Mouse (Mus musculus): ENCODE results near the gene Gm2431. TPM values are rescaled to one million over a fixed set of nuclear protein-coding genes. Genes with fewer than 3 reads are reported as not detected.
"Not testable (repeated sequence)": the region's sequence is repeated elsewhere in the genome, so short reads cannot be mapped to it uniquely, and the experiment has no call there.

Gene Gm2431
- not detected in 2 replicates for polyA plus RNA-seq (2014; fragmentation: Nextera tagmentation; extraction: Ambion mirVana)

- H3K4me3 ChIP-seq (ENCODE audit: low read depth, low read length); H3K4me1 ChIP-seq (replicated peaks; ENCODE audit: control insufficient read depth, insufficient read depth, low read length); H3K9me3 ChIP-seq (ENCODE audit: control insufficient read depth, low read length); H3K4me2 ChIP-seq (ENCODE audit: low read length); H3K27me3 ChIP-seq (replicated peaks; ENCODE audit: control insufficient read depth, insufficient read depth, low read length); H3K36me3 ChIP-seq (ENCODE audit: control insufficient read depth, insufficient read depth, low read length); H3K9ac ChIP-seq (ENCODE audit: low read length); H3K27ac ChIP-seq (ENCODE audit: low read depth); DNase-seq (ENCODE audit: low spot score); ATAC-seq (replicated peaks; ENCODE audit: low FRiP score, low TSS enrichment, low read depth): not testable (repeated sequence)
- WGBS: 43% methylated on average over 1 of the region's 1 CpGs
Measured at GRCm38 (mm10) chr7:142258254-142258653, at the start of gene Gm2431. Gene Gm2431, minus strand, starts transcription at chr7:142258354.

DNA sequence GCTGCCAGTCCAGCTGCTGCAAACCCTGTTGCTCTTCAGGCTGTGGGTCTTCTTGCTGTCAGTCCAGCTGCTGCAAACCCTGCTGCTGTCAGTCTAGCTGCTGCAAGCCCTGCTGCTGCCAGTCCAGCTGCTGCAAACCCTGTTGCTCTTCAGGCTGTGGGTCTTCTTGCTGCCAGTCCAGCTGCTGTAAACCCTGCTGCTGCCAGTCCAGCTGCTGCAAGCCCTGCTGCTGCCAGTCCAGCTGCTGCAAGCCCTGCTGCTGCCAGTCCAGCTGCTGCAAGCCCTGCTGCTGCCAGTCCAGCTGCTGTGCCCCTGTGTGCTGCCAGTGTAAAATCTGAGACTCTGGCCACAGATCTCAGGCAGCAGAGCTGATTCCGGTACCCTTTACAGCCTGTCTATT lies 45.8 kb upstream of the Gm2431 start:
- H3K4me3 ChIP-seq (ENCODE audit: low read depth, low read length); H3K36me3 ChIP-seq (ENCODE audit: control insufficient read depth, insufficient read depth, low read length); H3K9me3 ChIP-seq (ENCODE audit: control insufficient read depth, low read length); H3K4me1 ChIP-seq (replicated peaks; ENCODE audit: control insufficient read depth, insufficient read depth, low read length); ATAC-seq (replicated peaks; ENCODE audit: low FRiP score, low TSS enrichment, low read depth); H3K9ac ChIP-seq (ENCODE audit: low read length); DNase-seq (ENCODE audit: low spot score); H3K4me2 ChIP-seq (ENCODE audit: low read length); H3K27me3 ChIP-seq (replicated peaks; ENCODE audit: control insufficient read depth, insufficient read depth, low read length); H3K27ac ChIP-seq (ENCODE audit: low read depth): not testable (repeated sequence)
- WGBS: 79% methylated on average over 1 of the region's 1 CpGs

DNA sequence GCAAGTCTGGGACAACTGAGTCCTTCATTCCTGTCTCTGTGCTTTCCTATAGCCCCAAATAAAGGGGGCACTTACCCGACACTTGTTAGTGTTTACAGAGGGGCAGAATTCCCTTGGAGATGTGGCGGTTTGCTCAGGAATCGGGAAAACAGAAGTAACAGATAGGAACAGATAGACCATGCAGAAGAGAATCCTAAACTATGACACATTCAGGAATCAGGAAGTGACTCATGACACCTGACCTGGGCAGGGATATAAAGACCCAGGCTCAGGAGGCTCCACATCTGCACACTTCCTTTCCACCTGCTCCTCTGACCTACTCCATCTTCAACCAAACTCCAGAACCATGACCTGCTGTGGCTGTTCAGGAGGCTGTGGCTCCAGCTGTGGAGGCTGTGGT lies 45.1 kb upstream of the Gm2431 start, which contains the start of gene Krtap5-4:
Gene Krtap5-4 (plus strand): TSS at position 301 of the 400 bp plus-strand sequence.
- Histone ChIP-seq H3K9me3 (ENCODE audit: control insufficient read depth, low read length) (no peaks in the 10 kb centered on the region), H3K4me2 (ENCODE audit: low read length) (no peak within 1 kb of the TSS), H3K36me3 (ENCODE audit: control insufficient read depth, insufficient read depth, low read length) (no peaks in the 10 kb centered on the region), H3K27ac (ENCODE audit: low read depth) (no peak within 1 kb of the TSS), H3K4me1 (replicated peaks; ENCODE audit: control insufficient read depth, insufficient read depth, low read length) (no peaks in the 10 kb centered on the region), H3K9ac (ENCODE audit: low read length) (no peak within 1 kb of the TSS), H3K27me3 (replicated peaks; ENCODE audit: control insufficient read depth, insufficient read depth, low read length) (no peaks in the 10 kb centered on the region), H3K4me3 (ENCODE audit: low read depth, low read length) (no peak within 1 kb of the TSS)
- 35% methylated on average over 3 of the region's 3 CpGs for WGBS
- DNase-seq (ENCODE audit: low spot score) (no peak), ATAC-seq (replicated peaks; ENCODE audit: low FRiP score, low TSS enrichment, low read depth) (no peak)

DNA sequence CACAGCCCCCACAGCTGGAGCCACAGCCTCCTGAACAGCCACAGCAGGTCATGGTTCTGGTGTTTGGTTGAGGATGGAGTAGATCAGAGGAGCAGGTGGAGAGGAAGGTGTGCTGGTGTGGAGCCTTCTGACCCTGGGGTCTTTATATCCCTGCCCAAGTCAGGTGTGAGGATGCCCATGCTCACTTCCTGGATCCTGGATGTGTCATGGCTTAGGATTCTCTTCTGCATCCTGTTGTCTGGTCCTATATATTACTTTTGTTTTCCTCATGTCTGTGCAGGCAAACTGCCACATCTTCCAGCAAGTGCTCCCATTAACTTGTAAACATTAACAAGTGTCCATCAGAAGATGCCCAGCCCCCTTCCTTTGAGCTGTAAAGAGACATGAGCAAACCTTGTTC lies 38.9 kb upstream of the Gm2431 start, which contains the start of gene Krtap5-1:
Gene Krtap5-1 (minus strand): TSS at position 101 of the 400 bp plus-strand sequence.
- DNase-seq (ENCODE audit: low spot score); H3K27ac ChIP-seq (ENCODE audit: low read depth); H3K27me3 ChIP-seq (replicated peaks; ENCODE audit: control insufficient read depth, insufficient read depth, low read length); H3K9me3 ChIP-seq (ENCODE audit: control insufficient read depth, low read length); H3K36me3 ChIP-seq (ENCODE audit: control insufficient read depth, insufficient read depth, low read length); ATAC-seq (replicated peaks; ENCODE audit: low FRiP score, low TSS enrichment, low read depth); H3K4me1 ChIP-seq (replicated peaks; ENCODE audit: control insufficient read depth, insufficient read depth, low read length); H3K4me3 ChIP-seq (ENCODE audit: low read depth, low read length); H3K4me2 ChIP-seq (ENCODE audit: low read length); H3K9ac ChIP-seq (ENCODE audit: low read length): not testable (repeated sequence)

DNA sequence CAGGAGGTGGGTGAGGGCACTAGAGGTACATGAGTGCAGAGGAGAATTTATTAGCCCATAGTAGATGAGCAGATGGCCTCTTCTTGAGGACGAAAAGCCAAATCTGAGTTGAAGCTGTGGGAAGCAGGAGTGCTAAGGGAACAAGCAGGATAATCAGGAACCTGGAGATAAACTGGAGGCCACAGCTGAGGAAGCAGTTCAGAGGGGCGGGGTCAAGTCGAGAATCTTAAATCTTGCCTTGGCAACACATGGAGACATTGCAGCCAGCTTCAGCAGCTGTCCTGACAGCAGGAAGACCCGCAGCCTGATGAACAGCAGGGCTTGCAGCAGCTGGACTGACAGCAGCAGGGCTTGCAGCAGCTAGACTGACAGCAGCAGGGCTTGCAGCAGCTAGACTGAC lies 38.0 kb upstream of the Gm2431 start:
- DNase-seq (ENCODE audit: low spot score); H3K27ac ChIP-seq (ENCODE audit: low read depth); H3K4me3 ChIP-seq (ENCODE audit: low read depth, low read length); H3K4me2 ChIP-seq (ENCODE audit: low read length); H3K27me3 ChIP-seq (replicated peaks; ENCODE audit: control insufficient read depth, insufficient read depth, low read length); H3K9ac ChIP-seq (ENCODE audit: low read length); ATAC-seq (replicated peaks; ENCODE audit: low FRiP score, low TSS enrichment, low read depth); H3K36me3 ChIP-seq (ENCODE audit: control insufficient read depth, insufficient read depth, low read length); H3K9me3 ChIP-seq (ENCODE audit: control insufficient read depth, low read length); H3K4me1 ChIP-seq (replicated peaks; ENCODE audit: control insufficient read depth, insufficient read depth, low read length): not testable (repeated sequence)
- 15% methylated on average over 4 of the region's 4 CpGs for WGBS

DNA sequence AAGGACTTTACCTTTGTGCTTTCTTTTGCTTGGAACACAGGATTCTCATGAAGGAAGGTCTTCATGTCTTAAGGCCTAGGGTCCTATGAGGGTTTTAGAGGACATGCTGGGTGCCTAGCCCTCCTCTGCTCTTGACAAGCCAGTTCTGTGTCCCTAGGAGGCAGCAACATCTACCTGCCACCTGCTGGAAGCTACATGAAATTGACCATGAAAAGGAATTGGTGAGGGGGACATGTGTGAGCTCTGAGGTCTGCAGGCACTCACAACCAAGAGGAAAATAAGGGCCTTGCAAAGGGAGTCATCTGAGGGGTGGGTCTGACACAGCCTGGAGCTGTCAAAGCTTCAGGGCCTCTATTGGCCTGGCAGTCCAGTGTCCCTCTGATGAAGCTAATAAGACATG lies 37.3 kb upstream of the Gm2431 start:
- DNase-seq (ENCODE audit: low spot score) (no peak), ATAC-seq (replicated peaks; ENCODE audit: low FRiP score, low TSS enrichment, low read depth) (no peak)
- Histone ChIP-seq H3K4me1 (replicated peaks; ENCODE audit: control insufficient read depth, insufficient read depth, low read length) (no peaks in the 10 kb centered on the region), H3K36me3 (ENCODE audit: control insufficient read depth, insufficient read depth, low read length) (no peaks in the 10 kb centered on the region), H3K4me3 (ENCODE audit: low read depth, low read length) (no peak overlapping the region), H3K4me2 (ENCODE audit: low read length) (no peak overlapping the region), H3K27me3 (replicated peaks; ENCODE audit: control insufficient read depth, insufficient read depth, low read length) (no peaks in the 10 kb centered on the region), H3K9me3 (ENCODE audit: control insufficient read depth, low read length) (no peaks in the 10 kb centered on the region), H3K27ac (ENCODE audit: low read depth) (no peak overlapping the region), H3K9ac (ENCODE audit: low read length) (no peak overlapping the region)

DNA sequence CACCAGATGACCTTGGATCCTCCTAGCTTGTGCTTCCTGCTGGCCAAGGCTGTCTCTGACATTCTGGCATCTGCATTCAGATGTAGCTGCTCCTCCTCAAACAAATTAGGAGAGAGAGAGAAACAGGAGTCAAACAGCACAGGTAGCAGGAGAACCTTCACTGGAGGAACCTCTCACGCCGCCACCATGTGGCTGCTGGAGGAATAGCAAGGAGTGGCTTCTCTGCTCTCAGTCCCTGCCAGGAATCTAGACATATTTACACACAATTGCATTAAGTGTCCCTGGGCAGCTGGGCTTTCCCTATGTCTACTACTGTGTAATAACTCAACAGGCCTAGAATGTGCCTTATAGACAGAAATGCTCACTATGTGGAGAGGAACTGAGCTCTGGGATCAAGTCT lies 35.7 kb upstream of the Gm2431 start:
- H3K9ac ChIP-seq (ENCODE audit: low read length); H3K4me3 ChIP-seq (ENCODE audit: low read depth, low read length); H3K27ac ChIP-seq (ENCODE audit: low read depth); H3K9me3 ChIP-seq (ENCODE audit: control insufficient read depth, low read length); ATAC-seq (replicated peaks; ENCODE audit: low FRiP score, low TSS enrichment, low read depth); H3K36me3 ChIP-seq (ENCODE audit: control insufficient read depth, insufficient read depth, low read length); H3K4me1 ChIP-seq (replicated peaks; ENCODE audit: control insufficient read depth, insufficient read depth, low read length); H3K27me3 ChIP-seq (replicated peaks; ENCODE audit: control insufficient read depth, insufficient read depth, low read length); H3K4me2 ChIP-seq (ENCODE audit: low read length): not testable (repeated sequence)
- WGBS: 2% methylated on average over 2 of the region's 2 CpGs
- DNase-seq (ENCODE audit: low spot score): peak; percentile 62

- not testable (repeated sequence) for H3K27me3 ChIP-seq (replicated peaks; ENCODE audit: control insufficient read depth, insufficient read depth, low read length); H3K4me2 ChIP-seq (ENCODE audit: low read length); ATAC-seq (replicated peaks; ENCODE audit: low FRiP score, low TSS enrichment, low read depth); H3K36me3 ChIP-seq (ENCODE audit: control insufficient read depth, insufficient read depth, low read length); H3K9ac ChIP-seq (ENCODE audit: low read length); H3K4me1 ChIP-seq (replicated peaks; ENCODE audit: control insufficient read depth, insufficient read depth, low read length); H3K4me3 ChIP-seq (ENCODE audit: low read depth, low read length); H3K9me3 ChIP-seq (ENCODE audit: control insufficient read depth, low read length); DNase-seq (ENCODE audit: low spot score); H3K27ac ChIP-seq (ENCODE audit: low read depth)
- 38% methylated on average over 9 of the region's 9 CpGs for WGBS
Measured at GRCm38 (mm10) chr7:142285910-142286612, 27.9 kb upstream of the Gm2431 start.

All from intestine, embryonic 14.5 days (tissue).